Mouse (Mus musculus) embryonic fibroblast, embryonic 13.5 days (primary cell): ENCODE measurements around the gene Rpn1. TPM values are rescaled to one million over a fixed set of nuclear protein-coding genes. Genes with fewer than 3 reads are reported as not detected.

Experiments used
- H3K27ac ChIP-seq: 2 replicates; pipeline ENCODE4 v1.5.1; 2012; ENCODE audit warnings: low read length, control low read depth, inconsistent platforms; ENCODE audit not compliant: insufficient read depth
- H3K4me1 ChIP-seq: 2 replicates; pipeline ENCODE4 v1.6.1; 2011; ENCODE audit warnings: low read length; ENCODE audit not compliant: control insufficient read depth, insufficient read depth
- H3K4me3 ChIP-seq: 2 replicates; pipeline ENCODE4 v1.5.1; 2011; ENCODE audit warnings: mild to moderate bottlenecking, control low read depth, low read length; ENCODE audit not compliant: insufficient read depth
- CTCF ChIP-seq: IDR thresholded peaks from 2 replicates; pipeline ENCODE4 v1.5.1; 2011; ENCODE audit warnings: mild to moderate bottlenecking, control low read depth, low read length, moderate library complexity, borderline replicate concordance; ENCODE audit not compliant: insufficient read depth
- POLR2A ChIP-seq: IDR thresholded peaks from 2 replicates; pipeline ENCODE4 v1.6.1; 2011; ENCODE audit warnings: low read depth, mild to moderate bottlenecking, control low read depth, low read length, moderate library complexity
- polyA plus RNA-seq: library from polyadenylated mRNA; stranded (reverse); fragments of >200 nt; gene quantifications from 2 replicates; pipeline ENCODE4 v1.2.4, GENCODE M21; 2011; ENCODE audit warnings: low read depth; ENCODE audit not compliant: missing spikeins, insufficient read length

Gene Rpn1
- polyA plus RNA-seq, 1 experiment: 384 TPM

- no peak overlapping the region for H3K4me3 ChIP-seq
- no peak overlapping the region for H3K27ac ChIP-seq
- H3K4me1 ChIP-seq: no peaks in the 10 kb centered on the region
- no peak for TF ChIP-seq POLR2A
- TF ChIP-seq CTCF: no peak
Observed at GRCm38 (mm10) chr6:88049008-88049407, 35.3 kb upstream of the Rpn1 start.

- Histone ChIP-seq H3K27ac (no peak overlapping the region), H3K4me3 (no peak overlapping the region), H3K4me1 (no peaks in the 10 kb centered on the region)
- no peak for TF ChIP-seq POLR2A
- TF ChIP-seq CTCF: no peak
Observed at GRCm38 (mm10) chr6:88051206-88051605, 33.1 kb upstream of the Rpn1 start.

GRCm38 (mm10) chr6:88053228-88054080 is 30.8 kb upstream of the Rpn1 start:
- TF ChIP-seq CTCF (no peak), POLR2A (no peak)
- Histone ChIP-seq H3K4me3 (no peak overlapping the region), H3K27ac (no peak overlapping the region), H3K4me1 (no peaks in the 10 kb centered on the region)

- no peak overlapping the region for H3K27ac ChIP-seq
- no peaks in the 10 kb centered on the region for H3K4me1 ChIP-seq
- H3K4me3 ChIP-seq: no peak overlapping the region
- TF ChIP-seq CTCF (no peak), POLR2A (no peak)
Observed at GRCm38 (mm10) chr6:88054081-88054835, 30.0 kb upstream of the Rpn1 start.

GRCm38 (mm10) chr6:88055663-88056062 is 28.6 kb upstream of the Rpn1 start:
- H3K27ac ChIP-seq: no peak overlapping the region
- no peak overlapping the region for H3K4me3 ChIP-seq
- no peak for TF ChIP-seq CTCF
- TF ChIP-seq POLR2A: no peak
- H3K4me1 ChIP-seq: no peaks in the 10 kb centered on the region

GRCm38 (mm10) chr6:88056866-88057265 is 27.4 kb upstream of the Rpn1 start:
- no peak overlapping the region for H3K4me3 ChIP-seq
- peak overlapping the region; percentile 8; the same call in 1 of the 2 replicates for H3K27ac ChIP-seq
- H3K4me1 ChIP-seq: no peaks in the 10 kb centered on the region
- TF ChIP-seq CTCF: no peak
- TF ChIP-seq POLR2A: no peak

GRCm38 (mm10) chr6:88059903-88060302 is 24.4 kb upstream of the Rpn1 start:
- H3K4me3 ChIP-seq: no peak overlapping the region
- no peak overlapping the region for H3K27ac ChIP-seq
- H3K4me1 ChIP-seq: no peaks in the 10 kb centered on the region
- no peak for TF ChIP-seq CTCF
- no peak for TF ChIP-seq POLR2A

- no peak overlapping the region for H3K4me3 ChIP-seq
- H3K4me1 ChIP-seq: no peaks in the 10 kb centered on the region
- TF ChIP-seq POLR2A: no peak
- no peak for TF ChIP-seq CTCF
- H3K27ac ChIP-seq: no peak overlapping the region
Observed at GRCm38 (mm10) chr6:88060602-88061001, 23.7 kb upstream of the Rpn1 start.

- Histone ChIP-seq H3K27ac (no peak overlapping the region), H3K4me3 (no peak overlapping the region), H3K4me1 (no peaks in the 10 kb centered on the region)
- TF ChIP-seq POLR2A (no peak), CTCF (no peak)
Observed at GRCm38 (mm10) chr6:88061406-88061805, 22.9 kb upstream of the Rpn1 start.

- Histone ChIP-seq H3K27ac (no peak overlapping the region), H3K4me1 (no peaks in the 10 kb centered on the region), H3K4me3 (no peak overlapping the region)
- TF ChIP-seq CTCF: no peak
- no peak for TF ChIP-seq POLR2A
Observed at GRCm38 (mm10) chr6:88062398-88062797, 21.9 kb upstream of the Rpn1 start.
